Mouse (Mus musculus) heart, adult 8-10 months (tissue): Measurements from ENCODE around the gene Naa80. TPM values are rescaled to one million over a fixed set of nuclear protein-coding genes. Genes with fewer than 3 reads are reported as not detected.
A peak's percentile ranks its signal among the peaks of the same experiment; 100 is the strongest.
"Not testable (repeated sequence)": the region's sequence is repeated elsewhere in the genome, so short reads cannot be mapped to it uniquely, and the experiment has no call there.

ENCODE experiments used
- DNase-seq: peaks from one replicate; pipeline ENCODE4 v3.0.0; 2022; ENCODE audit warnings: low spot score
- total RNA-seq, 4 experiments: library from RNA; stranded (reverse); gene quantifications; 2 replicates each; pipeline ENCODE4 v1.2.4; 2022

Naa80 gene
- total RNA-seq, 4 experiments from 2014 or later = 18.8 to 24.3 (median 21.1) TPM

DNA sequence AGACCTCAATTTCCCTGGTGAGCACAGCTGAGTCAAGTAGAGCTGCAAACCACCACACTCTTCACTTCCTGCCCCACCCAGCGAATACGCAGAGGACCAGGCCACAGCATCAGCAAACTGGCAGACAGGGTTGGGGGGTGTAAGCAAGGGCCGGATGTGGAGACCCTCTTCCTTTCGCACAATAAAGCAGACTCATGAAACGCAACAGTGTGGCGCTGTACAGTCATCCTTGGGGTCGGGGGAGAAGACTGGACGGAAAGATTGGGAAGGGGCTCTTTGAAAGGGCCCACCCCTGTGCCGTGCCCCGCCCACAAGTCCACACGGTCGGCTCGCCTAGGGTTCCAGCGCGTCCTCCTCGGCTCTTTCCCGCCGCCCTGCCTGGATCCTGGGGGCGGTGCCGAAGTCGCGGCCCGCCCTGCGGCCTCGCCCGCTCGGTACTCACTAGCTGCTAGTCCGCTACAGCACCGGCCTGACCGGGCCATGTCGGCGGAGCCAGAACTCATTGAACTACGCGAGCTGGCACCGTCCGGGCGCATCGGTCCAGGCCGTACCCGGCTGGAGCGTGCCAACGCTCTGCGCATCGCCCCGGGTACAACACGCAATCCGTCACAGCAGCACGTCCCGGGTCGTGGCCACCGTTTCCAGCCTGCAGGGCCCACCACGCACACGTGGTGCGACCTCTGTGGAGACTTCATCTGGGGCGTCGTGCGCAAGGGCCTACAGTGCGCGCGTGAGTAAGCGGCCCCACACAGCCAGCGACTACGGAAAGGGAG is 27.4 kb upstream of the Naa80 start, which contains the start of gene Rassf1:
TSS of gene Rassf1 (plus strand) at position 439 of the 773 bp plus-strand sequence.
- peak; percentile 61 for DNase-seq

DNA sequence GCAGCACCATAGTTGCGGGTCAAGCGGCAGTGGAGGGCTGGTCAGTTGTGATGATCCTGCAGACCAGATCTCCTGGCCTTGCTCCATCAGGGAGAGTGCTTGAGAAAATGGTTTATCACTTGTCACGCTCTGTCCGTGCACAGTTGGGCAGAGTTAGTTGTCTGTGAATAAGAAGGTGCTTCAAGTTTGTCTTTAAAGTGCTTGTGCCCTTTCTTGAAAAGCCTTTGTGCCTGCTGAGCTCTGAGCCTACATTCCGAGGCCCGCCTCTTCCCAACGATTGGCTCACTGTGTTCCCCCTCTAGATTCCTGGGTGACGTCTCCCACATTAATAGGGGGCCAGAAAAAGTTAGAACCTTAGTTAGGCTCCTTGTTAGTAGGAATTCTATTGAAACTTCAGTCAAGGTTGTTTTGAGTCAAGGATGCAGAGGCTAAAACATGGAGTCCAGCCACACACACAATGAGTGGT is 26.8 kb upstream of the Naa80 start:
- DNase-seq = no peak

- no peak for DNase-seq
Measured at GRCm38 (mm10) chr9:107552690-107553393, 25.8 kb upstream of the Naa80 start.

- no peak for DNase-seq
Measured at GRCm38 (mm10) chr9:107553541-107554318, 25.0 kb upstream of the Naa80 start.

DNA sequence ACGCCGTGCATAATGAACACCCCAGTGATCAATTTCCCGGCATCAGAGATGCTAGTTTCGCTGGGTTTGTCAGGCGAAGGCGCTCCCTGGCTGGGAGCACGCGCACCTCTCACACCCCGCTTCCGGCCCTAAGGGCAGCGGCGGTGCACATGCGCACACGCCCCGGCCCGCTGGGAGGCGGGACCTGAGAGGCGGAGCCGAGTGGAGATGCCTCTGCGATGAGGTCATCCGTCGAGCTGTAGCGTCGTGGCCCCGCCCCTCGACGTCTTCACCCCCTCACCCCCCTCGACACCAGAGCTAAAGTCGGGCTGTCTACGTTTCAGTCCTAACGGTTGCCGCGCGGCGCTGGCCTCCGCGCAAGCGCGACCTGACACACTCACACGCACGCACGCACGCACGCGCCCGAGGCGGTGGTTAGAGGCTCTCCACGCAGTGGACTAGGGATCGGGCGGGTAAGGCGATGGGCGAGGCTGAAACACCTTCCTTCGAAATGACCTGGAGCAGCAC is 24.3 kb upstream of the Naa80 start:
- DNase-seq = peak; percentile 92

- peak; percentile 89 for DNase-seq
Measured at GRCm38 (mm10) chr9:107555031-107555457, 23.6 kb upstream of the Naa80 start.

- no peak for DNase-seq
Measured at GRCm38 (mm10) chr9:107555701-107556100, 23.0 kb upstream of the Naa80 start.

DNA sequence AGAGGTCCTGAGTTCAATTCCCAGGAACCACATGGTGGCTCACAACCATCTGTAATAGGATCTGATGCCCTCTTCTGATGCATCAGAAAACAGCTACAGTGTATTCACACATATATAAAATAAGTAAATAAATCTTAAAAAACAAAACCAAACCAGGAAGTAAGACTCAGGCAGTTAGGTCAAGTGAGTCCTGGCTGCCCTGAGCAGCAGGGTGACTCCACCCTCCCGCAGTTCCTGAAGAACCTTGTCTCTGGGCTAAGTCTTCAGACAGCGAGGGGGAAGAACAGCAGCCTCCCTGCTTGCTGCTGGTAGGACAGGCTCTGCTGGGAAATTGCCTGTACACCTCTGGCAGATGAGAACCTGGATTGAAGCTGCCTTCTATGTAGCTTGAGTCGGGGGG is 22.3 kb upstream of the Naa80 start:
- DNase-seq = no peak

DNA sequence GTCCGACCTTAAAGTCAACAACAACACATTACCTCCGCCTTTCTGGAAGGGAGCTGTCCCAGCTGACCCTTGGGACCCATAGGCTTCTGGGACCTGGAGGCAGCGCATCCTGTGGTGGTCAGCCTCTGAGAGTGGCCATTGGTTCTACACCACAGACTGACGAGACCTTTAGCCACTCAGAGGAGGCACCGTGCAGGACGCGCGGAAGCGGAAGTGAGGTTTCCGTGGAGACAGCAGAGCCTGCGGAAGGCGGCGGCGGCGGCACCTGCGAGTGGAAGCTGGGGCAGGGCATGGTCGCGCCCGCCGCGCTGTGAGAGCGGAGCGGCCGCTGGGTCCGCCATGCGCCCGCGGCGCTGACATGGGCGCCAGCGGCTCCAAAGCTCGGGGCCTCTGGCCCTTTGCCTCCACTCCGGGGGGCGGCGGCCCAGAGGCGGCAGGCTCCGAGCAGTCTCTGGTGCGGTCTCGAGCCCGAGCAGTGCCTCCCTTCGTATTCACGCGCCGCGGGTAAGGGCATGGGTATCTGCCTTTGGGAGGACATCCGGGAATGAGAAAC is 15.6 kb upstream of the Naa80 start, which contains the start of gene Tusc2:
TSS of gene Tusc2 (plus strand) at position 227 of the 553 bp plus-strand sequence.
- peak; percentile 98 for DNase-seq

DNA sequence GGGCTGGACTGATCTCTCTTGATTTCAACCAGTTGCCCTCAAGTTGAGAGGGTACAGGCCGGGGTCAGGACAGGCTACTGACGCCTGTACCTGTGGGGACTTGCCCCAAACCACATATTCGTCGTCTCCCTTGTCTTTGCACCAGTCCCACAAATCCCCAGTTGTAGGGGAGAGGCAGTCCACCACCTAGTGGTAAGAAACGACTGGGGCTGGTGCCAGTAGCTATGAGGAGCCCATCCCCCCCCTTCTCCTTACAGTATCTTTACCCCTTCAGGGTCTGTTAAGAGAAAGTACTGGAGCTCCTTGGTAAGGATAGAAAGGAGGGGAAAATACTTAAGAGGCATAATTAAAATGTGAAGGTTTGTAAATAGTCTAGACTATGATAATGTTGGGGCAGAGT is 13.1 kb upstream of the Naa80 start:
- DNase-seq = not testable (repeated sequence)

GRCm38 (mm10) chr9:107566041-107566709 is 12.5 kb upstream of the Naa80 start:
- peak; percentile 85 for DNase-seq

DNA sequence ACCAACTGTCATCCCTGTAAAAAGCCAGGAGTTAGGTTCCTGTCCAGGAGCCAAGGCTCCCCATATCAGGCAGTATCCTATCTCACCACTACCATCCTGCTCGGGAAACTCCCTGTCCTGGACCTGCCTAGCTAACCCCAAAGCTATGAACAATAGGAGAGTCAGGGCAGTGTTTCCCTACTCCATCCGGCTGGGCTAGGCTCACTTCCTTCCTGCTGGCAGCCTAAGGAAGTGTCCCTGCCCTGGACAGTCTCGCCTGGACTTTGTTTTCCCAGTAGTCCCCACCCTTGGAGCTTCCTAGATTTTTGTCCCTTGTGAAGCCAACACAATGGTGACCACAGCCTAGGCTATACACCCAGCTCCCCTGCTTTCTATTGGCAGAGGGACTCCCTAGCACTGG is 11.8 kb upstream of the Naa80 start:
- DNase-seq = peak; percentile 87

GRCm38 (mm10) chr9:107567702-107568319 is 10.9 kb upstream of the Naa80 start, which contains the start of gene Hyal2:
Gene Hyal2, plus strand, starts transcription at chr9:107567945.
- no peak for DNase-seq

- DNase-seq = peak; percentile 86
Measured at GRCm38 (mm10) chr9:107568331-107569261, 10.1 kb upstream of the Naa80 start.

GRCm38 (mm10) chr9:107569270-107569669 is 9.4 kb upstream of the Naa80 start:
- no peak for DNase-seq

- DNase-seq = no peak
Measured at GRCm38 (mm10) chr9:107570016-107570415, 8.7 kb upstream of the Naa80 start.

DNA sequence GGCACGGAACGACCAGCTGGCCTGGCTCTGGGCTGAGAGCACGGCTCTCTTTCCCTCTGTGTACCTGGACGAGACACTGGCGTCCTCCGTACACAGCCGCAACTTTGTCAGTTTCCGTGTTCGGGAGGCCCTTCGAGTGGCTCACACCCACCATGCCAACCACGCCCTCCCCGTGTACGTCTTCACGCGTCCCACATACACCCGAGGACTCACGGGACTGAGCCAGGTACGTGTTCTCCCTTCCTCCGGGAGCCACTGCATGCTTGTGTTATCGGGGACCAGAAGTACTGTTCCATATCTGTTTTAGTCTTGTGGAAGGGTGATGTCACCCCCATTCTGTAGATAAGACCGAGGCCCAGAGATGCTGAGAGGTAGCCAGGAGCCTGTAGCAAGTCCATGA is 7.8 kb upstream of the Naa80 start:
- no peak for DNase-seq

DNA sequence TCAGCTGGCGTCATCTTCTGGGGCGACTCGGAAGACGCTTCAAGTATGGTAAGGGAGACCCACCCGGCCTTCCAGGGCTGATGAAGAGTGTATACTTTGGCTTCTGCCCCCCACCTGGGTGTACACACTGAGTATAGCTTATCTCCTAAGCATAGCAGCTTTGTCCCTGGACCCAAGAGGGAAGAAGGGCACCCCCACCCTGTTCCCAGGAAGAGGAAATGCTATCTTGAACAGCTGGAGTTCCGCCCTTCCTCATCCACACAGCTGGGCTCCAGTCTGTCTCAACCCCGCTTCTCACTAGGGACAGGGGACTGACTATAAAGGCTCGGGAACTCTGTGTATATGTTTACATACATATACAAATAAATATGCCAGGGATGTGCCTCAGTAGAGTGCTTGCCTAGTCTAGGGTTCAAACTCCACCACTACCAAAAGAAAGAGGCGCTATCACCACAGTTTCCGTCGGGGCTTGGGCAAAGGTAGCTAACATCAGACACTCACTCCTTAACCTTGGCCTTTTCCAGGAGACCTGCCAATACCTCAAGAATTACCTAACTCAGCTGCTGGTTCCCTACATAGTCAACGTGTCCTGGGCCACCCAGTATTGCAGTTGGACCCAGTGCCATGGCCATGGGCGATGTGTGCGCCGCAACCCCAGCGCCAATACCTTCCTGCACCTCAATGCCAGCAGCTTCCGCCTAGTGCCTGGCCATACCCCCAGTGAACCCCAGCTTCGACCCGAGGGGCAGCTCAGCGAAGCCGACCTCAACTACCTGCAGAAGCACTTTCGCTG is 7.0 kb upstream of the Naa80 start:
- DNase-seq = no peak
